Mouse (Mus musculus) gastrocnemius, postnatal 25 days (tissue): ENCODE measurements around the gene Mef2c. TPM values are rescaled to one million over a fixed set of nuclear protein-coding genes. Genes with fewer than 3 reads are reported as not detected.
A peak's percentile ranks its signal among the peaks of the same experiment; 100 is the strongest.

ENCODE experiments used
- DNase-seq: peaks from one replicate; pipeline ENCODE4 v3.0.0; 2022
- total RNA-seq, 2 experiments: library from RNA; stranded (reverse); gene quantifications; 1 replicate in 1 of 2; 2 replicates in 1 of 2; pipeline ENCODE4 v1.2.3; 2021

Gene Mef2c
- total RNA-seq, 2 experiments from 2014 or later = 295 to 345 TPM

DNA sequence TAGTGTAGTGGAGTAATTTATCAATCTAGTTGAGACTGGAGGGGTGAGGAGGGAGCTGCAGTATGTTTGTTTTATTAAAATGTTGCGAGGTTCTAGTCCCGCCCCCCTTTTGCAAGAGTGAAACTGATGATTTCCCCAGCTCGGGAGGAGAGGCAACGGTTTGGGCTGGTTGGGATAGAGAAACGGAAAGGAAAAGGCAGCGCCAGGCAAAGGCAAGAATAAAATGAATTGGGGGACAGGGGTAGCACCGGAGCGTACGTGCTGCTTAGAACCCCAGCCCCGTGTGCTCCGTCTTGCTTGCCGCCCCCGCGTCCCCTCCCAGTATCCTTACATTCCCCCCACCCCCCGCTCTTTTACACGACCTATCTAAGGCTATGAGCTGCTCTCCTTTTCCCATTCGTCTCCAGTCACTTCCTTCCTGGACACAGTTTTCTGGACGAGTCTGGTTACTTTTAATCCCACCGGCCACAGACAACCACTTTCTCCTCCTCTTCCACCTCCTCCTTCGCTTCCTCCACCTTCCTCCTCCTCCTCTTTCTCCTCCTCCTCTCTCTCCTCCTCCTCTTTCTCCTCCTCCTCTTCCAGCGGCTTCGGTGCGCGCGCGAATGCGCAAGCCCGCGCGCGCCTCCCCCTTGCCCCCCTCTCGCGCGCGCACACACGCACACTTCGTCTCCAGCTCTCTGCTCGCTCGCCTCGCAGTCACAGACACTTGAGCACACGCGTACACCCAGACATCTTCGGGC is 20.5 kb downstream of the Mef2c start:
- peak; percentile 77 for DNase-seq

DNA sequence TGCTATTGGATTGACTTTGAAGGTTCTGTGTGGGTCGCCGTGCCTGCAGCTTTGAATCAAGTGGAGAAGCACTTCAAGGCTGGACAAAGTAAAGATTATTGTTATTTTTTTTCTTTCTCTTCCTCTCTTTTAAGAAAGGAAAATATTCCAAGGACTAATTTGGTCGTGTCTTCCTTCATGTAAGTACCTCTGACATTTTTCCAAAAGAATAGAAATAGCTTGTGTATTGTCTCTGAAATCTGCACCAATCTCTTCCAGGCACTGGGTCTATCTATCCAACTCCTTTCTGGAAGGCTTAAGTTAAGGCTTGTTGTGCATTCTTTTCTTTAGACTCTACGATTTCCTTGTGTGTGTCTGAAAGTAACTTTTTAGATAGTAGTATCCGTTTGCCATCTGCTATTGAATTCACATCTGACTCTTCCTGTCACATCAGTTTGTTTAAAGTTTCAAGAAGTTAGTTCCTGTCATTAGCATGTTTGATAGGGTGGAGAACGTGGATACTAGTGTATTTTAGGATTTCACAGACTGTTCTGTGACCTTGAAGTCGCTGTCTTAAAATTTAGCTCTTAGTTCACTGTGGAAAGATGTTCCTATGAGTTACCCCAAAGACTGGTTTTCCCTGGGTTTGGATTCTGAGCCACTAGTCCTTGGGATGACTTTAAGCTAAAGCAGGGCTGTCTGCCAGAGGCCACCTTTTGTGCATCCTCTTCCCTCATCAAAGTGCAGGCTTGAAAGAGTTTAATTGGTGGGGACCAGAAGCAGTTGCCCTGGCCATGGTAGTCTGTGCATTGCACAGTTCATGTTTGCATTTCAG is 21.3 kb downstream of the Mef2c start:
- DNase-seq = no peak

DNA sequence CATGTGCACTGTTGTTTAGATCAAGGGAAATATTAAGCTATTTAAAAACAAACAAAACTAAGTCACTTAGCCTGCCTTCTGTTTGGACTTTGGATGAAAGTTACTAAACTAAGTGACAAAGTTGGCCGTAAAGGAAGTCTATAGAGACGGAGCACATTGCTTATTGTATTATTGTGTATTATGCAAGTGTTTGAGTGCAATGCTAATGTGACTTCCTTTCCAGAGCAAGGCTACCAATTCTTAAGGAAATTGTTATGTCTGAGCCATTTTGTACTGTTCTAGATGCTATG is 21.8 kb downstream of the Mef2c start:
- no peak for DNase-seq

DNA sequence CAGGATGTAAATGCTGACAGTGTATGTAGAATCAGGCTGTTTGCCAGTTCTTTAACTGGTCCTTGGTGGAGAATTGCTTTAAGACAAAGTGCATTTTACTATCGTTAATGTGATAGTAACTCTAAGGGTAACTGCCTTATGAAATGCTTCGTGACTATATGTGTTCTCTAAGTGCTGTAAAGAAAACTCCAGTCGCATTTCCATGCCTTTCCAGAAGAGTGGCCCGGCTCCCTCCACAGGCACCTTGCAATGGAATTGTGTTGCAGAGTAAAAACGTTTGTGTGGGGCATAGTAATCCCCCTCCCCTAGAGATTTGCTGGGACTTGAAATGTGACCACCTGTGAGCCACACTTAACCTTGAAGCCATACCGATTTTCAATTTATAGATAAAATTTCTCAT is 22.2 kb downstream of the Mef2c start:
- DNase-seq = no peak

DNA sequence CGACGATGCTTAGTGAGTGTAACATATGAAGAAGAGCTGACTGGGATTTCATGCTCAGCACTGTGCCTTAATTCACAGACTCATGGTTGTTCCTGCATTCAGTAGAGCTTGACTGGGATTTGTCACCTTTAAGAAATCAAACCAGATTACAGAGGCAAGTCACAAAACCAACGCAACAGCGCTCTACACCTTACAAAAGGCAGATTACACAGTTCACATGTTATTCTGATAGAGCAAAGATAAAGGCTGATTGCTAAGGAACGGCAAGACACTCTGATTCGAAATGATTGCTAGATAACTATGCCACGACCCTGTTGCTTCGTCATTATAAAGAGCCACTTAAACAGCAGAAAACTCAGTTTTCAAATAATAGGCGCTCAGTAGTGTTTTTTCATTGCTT is 24.1 kb downstream of the Mef2c start:
- no peak for DNase-seq

DNA sequence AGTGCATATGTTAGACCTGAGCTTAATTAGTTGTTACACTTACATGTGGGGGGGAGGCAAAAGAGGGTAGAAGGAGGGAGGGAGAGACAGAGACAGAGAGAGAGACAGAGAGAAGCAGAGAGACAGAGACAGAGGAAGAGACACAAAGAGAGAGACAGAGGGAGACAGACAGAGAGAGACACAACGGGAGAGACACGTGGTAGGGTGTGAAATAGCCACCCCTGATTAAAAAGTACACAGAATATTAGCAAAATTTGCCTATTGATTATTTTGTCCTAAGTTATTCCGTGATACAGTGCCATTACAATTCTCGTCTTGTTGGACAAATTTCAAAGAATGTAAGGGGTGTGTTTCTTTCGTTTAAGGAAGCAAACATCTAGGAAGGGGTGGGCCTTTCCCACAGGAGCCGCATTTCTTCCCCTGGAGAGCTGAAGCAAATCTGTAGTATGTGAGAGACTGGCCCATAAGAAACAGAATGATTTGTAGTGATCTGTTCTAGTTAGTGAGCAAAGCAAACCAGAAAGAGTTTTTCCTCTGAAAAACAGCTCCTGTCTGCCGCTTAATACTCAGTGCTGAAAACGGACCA is 26.0 kb downstream of the Mef2c start:
- DNase-seq = no peak

DNA sequence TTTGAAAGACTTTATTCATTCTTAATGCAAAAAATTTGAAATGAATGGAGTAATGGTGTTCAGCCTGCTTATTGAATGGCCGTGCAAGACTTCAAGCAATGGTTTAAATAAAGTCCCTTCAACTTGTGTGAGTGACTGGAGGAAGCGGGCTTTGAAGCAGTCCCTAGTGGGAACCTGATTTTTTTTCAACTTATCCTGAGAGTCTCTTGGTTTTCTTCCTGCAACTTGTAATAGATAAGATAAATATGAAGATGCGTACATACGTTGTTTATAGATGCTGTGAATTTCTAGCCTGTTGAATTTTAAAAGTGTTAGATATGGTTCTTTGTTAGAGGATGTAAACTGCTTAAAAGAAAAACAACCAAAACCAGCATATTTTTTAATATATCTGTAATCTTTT is 27.1 kb downstream of the Mef2c start:
- DNase-seq = no peak

DNA sequence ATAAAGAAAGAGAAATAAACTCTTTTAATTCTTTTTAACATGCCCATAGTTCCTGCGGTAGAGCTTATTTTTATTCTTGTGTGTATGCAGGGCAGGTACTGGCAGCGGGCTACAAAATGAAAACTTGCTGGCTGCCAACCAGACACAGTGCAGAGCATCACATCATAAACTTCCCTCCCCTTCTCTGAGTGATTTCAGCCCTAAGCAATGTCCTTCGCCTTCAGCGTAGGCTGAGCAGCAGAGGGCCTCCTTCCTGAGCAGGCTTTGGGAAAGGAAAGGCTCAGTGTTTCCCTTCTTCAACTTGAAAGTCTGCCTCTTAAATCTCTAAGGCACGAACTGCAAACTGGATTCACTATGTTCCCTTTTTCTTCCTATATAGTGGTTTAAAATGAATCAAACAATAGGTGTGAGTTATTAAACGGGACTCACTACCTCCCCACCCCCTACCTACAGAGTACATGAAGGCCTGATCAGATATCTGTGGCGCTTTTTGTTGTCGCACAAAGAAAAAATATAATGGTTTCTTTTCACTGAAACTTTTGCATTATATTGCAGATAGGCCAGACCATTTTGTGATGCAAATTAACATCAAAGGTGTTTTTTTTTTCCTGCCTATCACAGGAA is 28.2 kb downstream of the Mef2c start:
- DNase-seq = peak; percentile 24

DNA sequence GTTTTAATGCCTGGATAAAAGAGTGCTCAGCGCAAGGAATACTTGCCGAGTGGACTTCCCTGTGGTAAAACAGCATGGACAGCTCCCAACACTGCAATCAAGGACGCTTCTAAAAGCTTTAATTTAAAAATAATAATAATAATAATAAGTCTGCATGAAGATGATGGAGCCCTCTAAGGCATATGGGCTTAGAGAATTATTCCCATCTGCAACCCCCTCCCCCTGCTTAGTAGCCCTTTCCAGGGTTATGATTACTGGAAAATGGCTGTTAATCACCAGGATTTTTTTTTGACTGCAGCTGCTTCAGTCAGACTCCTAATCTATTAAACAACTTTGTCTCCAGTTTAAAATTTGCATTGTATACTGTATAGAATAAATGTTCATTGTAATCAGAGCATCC is 32.5 kb downstream of the Mef2c start:
- no peak for DNase-seq

DNA sequence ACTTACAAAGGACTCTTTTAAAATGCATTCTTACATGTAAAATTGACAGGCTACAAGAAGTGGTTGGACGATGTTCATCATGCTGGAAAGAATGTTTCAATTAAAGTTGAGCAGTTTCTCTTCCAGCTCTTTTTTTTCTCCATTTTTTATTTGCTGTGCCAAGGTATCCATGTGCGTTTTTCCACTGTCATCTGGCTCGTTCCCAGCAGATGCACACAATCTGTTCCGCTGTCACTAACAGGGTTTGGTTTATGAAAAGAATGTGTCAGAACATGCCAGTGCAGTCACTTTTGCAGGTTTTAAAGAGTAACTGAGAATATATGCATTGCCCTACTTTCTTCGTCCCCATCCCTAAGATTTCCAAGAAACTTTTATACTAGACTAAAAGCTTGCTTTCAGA is 33.3 kb downstream of the Mef2c start:
- no peak for DNase-seq

DNA sequence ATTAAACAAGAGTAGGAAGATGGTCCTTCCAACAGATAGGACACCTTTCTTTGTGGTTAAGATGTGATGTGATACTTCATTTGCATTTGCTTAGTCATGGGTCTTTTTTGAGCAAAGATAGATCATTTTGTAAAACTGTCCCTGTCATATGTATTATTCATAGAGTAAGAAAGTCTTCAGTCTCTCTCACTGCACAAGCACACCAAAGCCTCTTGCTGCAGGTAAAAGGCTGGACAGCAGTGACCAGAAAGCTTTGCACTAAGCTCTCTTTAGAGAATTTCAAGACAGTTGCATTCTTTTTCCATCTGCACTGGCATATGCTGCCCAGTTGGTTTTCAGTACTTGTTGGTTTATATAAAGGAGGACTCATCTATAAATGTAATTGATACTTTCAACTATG is 36.1 kb downstream of the Mef2c start:
- DNase-seq = no peak

DNA sequence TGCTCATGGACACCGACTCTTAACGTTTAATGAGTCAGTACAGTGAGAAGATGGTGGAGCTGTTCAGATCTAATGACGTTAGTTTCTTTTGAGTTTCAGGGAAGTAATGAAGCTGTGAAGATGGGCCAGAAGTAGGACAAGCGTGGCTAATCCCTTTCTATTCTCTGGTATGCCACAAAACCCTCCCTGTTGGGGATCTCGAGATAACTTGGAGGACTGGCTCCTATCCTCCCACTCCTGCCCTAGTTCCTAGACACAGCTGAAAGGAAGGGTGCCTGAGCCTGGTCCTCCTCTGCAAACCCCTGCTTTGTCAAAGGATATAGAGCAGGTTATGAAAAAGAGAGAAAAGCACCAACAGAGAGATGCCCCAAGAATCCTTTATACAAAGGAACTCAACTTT is 38.8 kb downstream of the Mef2c start:
- no peak for DNase-seq

DNA sequence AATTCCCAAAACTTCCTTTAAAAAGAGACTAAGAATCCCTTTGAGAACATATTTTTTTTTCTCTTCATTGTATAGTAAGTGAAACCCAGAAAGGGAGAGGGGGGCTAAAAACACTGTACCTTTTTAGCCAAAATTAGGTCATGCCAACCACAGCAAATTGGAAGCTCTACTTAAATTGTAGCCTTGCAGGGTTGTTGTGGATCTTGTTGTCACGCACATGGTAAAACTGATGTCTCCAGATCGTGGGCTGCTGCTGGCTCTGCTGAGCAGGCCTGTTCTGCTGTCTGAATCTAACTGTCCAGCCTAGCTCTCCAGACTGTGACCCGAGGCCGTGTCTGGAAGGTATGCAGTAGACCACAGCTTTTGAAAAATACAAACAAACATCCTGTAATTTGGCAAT is 40.9 kb downstream of the Mef2c start:
- no peak for DNase-seq

DNA sequence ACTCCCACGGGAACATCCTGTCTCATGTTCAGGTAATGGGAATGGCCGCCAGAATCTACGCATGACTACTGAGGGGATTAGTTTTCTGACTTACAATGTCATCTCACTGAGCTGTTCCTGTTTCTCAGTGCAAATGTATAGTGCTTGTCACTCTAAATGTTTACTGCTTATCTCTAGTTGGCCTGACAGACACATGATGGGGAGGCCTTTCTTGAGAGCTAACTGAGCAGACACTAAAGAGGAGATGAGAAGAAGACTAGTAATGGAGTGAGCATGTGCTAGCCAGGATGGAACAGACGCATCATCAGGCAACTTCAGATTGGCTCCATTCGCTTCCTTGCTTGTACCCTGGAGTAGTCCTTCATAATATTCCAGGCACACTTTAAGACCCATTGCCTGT is 43.0 kb downstream of the Mef2c start:
- no peak for DNase-seq

DNA sequence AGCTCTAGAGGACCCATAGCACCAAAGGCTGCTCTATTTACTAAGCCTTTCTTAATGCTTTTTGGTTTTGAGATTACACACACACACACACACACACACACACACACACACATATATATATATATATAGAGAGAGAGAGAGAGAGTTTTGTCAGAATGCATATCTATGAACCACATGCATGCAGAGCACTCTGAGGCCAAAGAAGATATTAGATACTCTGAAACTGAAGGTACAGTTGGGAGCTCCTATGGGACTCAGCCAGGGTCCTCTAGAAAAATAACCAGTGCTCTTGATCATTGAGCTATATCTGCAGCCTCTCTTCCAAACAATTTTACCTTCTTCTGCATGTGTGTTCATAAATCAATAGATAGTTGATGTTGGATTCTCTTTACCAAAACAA is 47.4 kb downstream of the Mef2c start:
- no peak for DNase-seq

DNA sequence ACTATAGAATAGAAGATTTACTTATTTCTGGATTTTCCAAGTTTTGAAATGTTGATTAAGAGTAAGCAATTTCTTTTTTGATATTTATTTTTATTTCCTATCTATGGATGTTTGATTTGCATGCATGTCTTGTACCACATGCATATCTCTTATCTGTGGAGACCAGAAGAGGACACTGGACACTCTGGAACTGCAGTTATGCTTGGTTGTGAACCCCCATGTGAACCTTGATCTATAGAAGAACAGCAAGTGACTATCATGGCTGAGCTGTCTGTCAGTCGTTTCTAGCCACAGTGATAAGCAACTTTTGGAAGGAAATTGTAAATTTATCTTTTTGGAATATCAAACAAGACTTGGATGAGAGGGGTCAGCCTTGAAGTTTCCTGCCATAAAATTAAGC is 48.2 kb downstream of the Mef2c start:
- no peak for DNase-seq

DNA sequence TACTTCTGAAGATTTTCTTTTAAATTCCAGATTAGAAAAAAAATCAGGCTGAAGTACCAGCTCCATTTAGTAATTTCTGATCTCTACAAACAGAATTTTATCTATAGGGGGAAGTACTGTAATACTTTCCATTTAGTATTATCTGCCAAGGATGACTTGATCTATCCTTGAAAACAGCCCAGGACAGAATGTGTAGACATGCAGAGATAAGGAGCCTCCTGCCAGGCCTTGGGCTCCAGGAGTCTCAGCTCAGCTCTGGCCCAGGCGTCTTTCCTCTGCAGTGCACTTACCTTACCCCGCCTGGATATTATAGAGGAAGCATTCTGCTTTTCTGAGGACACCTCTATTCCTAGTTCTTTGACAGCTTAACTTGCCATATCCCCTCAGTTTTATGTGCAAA is 59.4 kb downstream of the Mef2c start:
- DNase-seq = no peak

DNA sequence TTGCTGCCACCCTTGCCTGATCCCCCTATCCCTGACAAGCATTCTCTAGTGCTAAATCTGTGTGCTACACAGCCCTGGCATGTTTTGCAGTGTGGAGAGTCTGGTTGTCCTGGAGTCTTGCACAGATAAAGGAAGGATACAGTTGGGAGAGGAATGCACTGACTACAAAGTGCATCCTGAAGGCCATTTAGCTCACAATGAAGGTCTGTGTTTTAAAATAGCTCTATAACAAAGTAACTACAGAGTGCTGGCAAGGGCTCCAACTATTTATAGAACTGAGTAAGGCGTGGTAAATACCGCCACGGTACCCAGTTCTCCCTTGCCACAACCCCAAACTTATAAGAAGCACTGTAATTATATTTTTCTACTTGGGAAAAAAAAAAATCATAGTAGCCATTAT is 61.9 kb downstream of the Mef2c start:
- DNase-seq = no peak

DNA sequence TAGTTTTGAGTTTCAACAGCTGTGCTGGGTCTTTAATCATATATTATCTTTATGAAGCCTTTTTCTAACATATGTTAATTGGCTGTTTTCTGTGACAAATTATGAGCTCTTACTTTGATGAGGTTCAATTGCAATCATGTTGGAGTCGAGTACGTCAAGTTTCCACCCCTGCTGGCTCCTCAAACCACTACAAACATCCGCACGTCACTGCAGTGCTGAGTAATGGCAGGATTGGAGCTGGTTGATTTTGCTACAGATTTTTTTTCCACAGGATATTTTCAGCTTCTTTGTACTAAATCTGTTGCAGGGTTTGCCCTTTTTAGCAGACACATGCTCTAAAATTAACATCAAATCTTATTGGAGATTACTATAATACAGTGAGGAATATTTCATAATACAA is 62.3 kb downstream of the Mef2c start:
- DNase-seq = no peak

DNA sequence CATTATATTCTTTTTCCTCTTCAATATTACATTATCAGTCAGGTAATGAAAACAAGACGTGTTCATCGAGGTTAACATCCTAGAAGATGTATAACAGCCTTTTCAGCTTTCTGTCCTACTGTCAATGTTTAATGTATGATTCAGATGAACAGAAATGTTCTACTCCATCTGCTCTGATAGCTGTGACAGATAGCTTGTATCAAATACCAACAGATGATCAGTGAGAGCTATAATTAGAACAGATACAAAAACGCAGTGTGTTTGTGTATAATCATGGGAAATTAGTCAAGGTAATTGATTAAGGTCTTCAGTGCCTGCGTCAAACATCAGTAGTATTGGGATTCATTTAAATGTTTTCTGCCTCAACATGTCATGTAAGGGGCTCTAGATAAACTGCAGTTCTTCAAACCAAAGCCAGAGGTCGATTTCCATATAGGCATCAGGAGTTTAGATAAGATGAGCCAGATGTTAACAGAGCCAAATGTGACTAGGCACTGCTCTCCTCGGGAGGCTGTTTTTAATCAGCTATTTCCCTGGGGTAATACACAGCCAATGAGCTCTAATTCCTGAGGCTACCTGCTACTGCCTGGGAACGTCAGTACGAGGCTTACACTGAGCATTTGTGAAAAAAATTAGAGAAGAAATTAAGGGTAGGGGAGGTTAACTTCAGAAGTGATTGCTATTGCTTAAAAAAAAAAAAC is 63.1 kb downstream of the Mef2c start:
- no peak for DNase-seq

DNA sequence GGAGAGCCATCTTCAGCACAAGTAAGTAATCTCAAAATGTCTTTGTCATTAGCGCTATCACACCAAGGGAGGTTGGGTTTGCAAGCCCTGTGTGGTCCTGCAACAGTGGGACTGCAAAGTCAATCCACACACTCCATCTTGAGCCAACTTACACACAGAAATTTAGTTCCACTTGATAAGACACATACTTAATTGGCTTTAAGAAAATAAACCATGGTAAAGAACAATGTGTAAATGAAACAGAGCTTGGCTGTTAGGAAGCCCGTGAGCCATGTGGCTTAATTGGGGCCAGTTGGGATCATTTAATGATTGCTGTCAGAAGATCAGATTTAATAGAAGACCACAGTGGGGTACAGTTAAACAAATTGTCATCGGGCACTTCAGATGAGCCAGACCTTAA is 63.8 kb downstream of the Mef2c start:
- no peak for DNase-seq

DNA sequence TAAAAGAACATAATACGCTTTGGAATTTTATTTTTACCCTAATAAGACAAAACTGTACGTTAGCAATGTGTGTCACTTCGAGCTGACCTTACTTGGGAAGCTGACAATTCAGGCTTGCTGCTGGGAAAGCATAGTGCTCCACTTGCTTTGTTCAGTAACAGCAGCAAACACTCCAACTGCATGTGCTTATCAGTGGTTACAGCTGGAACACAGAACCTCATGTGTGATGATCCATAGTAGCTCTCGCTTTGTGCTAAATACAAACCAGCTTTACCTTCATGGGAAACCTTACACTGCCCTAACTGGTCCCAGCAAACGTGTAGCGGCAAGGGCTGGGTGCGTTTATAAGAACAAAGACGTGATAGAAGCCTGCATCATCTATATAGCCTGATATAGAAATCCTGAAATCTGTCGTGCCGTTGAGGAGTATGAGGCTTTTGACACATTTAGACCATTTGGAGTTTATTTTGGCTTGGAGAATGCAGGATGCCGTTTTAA is 65.0 kb downstream of the Mef2c start:
- no peak for DNase-seq
